Mouse (Mus musculus): ENCODE data around the gene Ccdc174. TPM values are rescaled to one million over a fixed set of nuclear protein-coding genes. Genes with fewer than 3 reads are reported as not detected.

Gene Ccdc174
- 6.1 and 9.5 TPM in 2 replicates for polyA plus RNA-seq (2012; ENCODE audit: low replicate concordance)

GRCm38 (mm10) chr6:91877885-91878651 lies at the start of gene Ccdc174:
Gene Ccdc174 (plus strand): TSS chr6:91878053.

GRCm38 (mm10) chr6:91902509-91902908 lies 24.7 kb downstream of the Ccdc174 start, which contains the start of gene 4930590J08Rik:
Gene 4930590J08Rik (plus strand): TSS chr6:91902809.

Other genes starting within 250 kb of the Ccdc174 start
- gene Slc6a6, start 194.0 kb upstream of the Ccdc174 start, polyA plus RNA-seq (2012; ENCODE audit: low replicate concordance) = 53.1 and 72.6 TPM in 2 replicates
- 0.45 and 0.77 TPM in 2 replicates for gene Grip2, start 50.8 kb upstream of the Ccdc174 start, polyA plus RNA-seq (2012; ENCODE audit: low replicate concordance)
- gene 4930590J08Rik, start 24.8 kb downstream of the Ccdc174 start, polyA plus RNA-seq (2012; ENCODE audit: low replicate concordance) = 0.08 TPM in 1 of 2 replicates, not detected in the other
- gene Fgd5, start 100.8 kb downstream of the Ccdc174 start, polyA plus RNA-seq (2012; ENCODE audit: low replicate concordance) = 0.20 and 1.1 TPM in 2 replicates
- 7.2 and 11.1 TPM in 2 replicates for gene Nr2c2, start 213.3 kb downstream of the Ccdc174 start, polyA plus RNA-seq (2012; ENCODE audit: low replicate concordance)

Measured in hematopoietic multipotent progenitor cell, adult 10-12 weeks (in vitro differentiated cells).